Mouse (Mus musculus) C2C12 (cell line): ENCODE data around the gene Slc24a4. TPM values are rescaled to one million over a fixed set of nuclear protein-coding genes. Genes with fewer than 3 reads are reported as not detected.

Experiments used
- H3K27me3 ChIP-seq: one replicate; pipeline ENCODE4 v1.6.1; 2011; ENCODE audit not compliant: control insufficient read depth, insufficient read depth, insufficient read length
- H3K36me3 ChIP-seq: one replicate; pipeline ENCODE4 v1.6.1; 2011; ENCODE audit not compliant: control insufficient read depth, insufficient read depth
- H3K4me3 ChIP-seq: one replicate; pipeline ENCODE4 v1.5.1; 2011; ENCODE audit warnings: mild to moderate bottlenecking, control low read depth; ENCODE audit not compliant: poor library complexity, insufficient read depth, severe bottlenecking
- H3K79me2 ChIP-seq: one replicate; pipeline ENCODE4 v1.6.1; 2011; ENCODE audit not compliant: control insufficient read depth, insufficient read depth
- H3K79me3 ChIP-seq: one replicate; pipeline ENCODE4 v1.6.1; 2011; ENCODE audit warnings: low read depth, control low read depth
- H3ac ChIP-seq: one replicate; pipeline ENCODE3; 2011; ENCODE audit warnings: low read depth; ENCODE audit not compliant: control insufficient read depth, insufficient read length
- CEBPB ChIP-seq: IDR thresholded peaks from one replicate; pipeline ENCODE4 v1.6.1; 2011; ENCODE audit warnings: low read depth, mild to moderate bottlenecking, control low read depth, moderate library complexity
- CTCF ChIP-seq: IDR thresholded peaks from one replicate; pipeline ENCODE4 v1.5.1; 2011; ENCODE audit not compliant: control insufficient read depth, insufficient read depth, insufficient read length
- FOSL1 ChIP-seq: IDR thresholded peaks from one replicate; pipeline ENCODE4 v1.8.0; 2011; ENCODE audit warnings: mild to moderate bottlenecking, low read length; ENCODE audit not compliant: poor library complexity, insufficient read depth, severe bottlenecking
- MAX ChIP-seq: IDR thresholded peaks from one replicate; pipeline ENCODE4 v1.6.1; 2011; ENCODE audit warnings: mild to moderate bottlenecking, control low read depth
- MYOD1 ChIP-seq: IDR thresholded peaks from one replicate; pipeline ENCODE4 v1.6.1; 2011; ENCODE audit warnings: low read depth; ENCODE audit not compliant: control insufficient read depth, insufficient read length
- MYOG ChIP-seq: IDR thresholded peaks from one replicate; pipeline ENCODE4 v1.6.1; 2011; ENCODE audit not compliant: control insufficient read depth, insufficient read length; ENCODE audit errors: extremely low read depth
- USF1 ChIP-seq: IDR thresholded peaks from one replicate; pipeline ENCODE4 v1.6.1; 2011; ENCODE audit warnings: low read depth, mild to moderate bottlenecking, control low read depth, moderate library complexity
- polyA plus RNA-seq: library from polyadenylated mRNA; unstranded; fragments of >200 nt; fragmentation: generic; extraction: Trizol; gene quantifications from one replicate; pipeline ENCODE4 v1.2.1, GENCODE M21; 2012; ENCODE audit warnings: missing spikeins

The Slc24a4 gene
- polyA plus RNA-seq, 1 experiment: not detected

- peaks cover 36% of the 10 kb centered on the region for H3K27me3 ChIP-seq
- no peak overlapping the region for H3ac ChIP-seq
- no peak overlapping the region for H3K4me3 ChIP-seq
- H3K36me3 ChIP-seq: no peaks in the 10 kb centered on the region
- H3K79me2 ChIP-seq: no peaks in the 10 kb centered on the region
- TF ChIP-seq FOSL1 (no peak), CEBPB (no peak), MAX (no peak), MYOD1 (no peak), CTCF (no peak), MYOG (no peak), USF1 (no peak)
- no peaks in the 10 kb centered on the region for H3K79me3 ChIP-seq
Measured at GRCm38 (mm10) chr12:102167302-102167701, 38.8 kb downstream of the Slc24a4 start.

- TF ChIP-seq USF1 (no peak), MAX (no peak), CTCF (no peak), MYOG (no peak), FOSL1 (no peak), CEBPB (no peak), MYOD1 (no peak)
- peaks cover 11% of the 10 kb centered on the region for H3K27me3 ChIP-seq
- no peaks in the 10 kb centered on the region for H3K79me3 ChIP-seq
Measured at GRCm38 (mm10) chr12:102172746-102173145, 44.2 kb downstream of the Slc24a4 start.

GRCm38 (mm10) chr12:102173345-102173744 is 44.8 kb downstream of the Slc24a4 start:
- no peak for TF ChIP-seq CEBPB
- no peak for TF ChIP-seq MAX
- TF ChIP-seq USF1: no peak
- TF ChIP-seq FOSL1: no peak
- no peak for TF ChIP-seq MYOD1
- no peak for TF ChIP-seq MYOG
- Histone ChIP-seq H3ac (no peak overlapping the region), H3K79me3 (no peaks in the 10 kb centered on the region), H3K79me2 (no peaks in the 10 kb centered on the region), H3K36me3 (no peaks in the 10 kb centered on the region), H3K4me3 (no peak overlapping the region), H3K27me3 (peaks cover 15% of the 10 kb centered on the region)

More at GRCm38 (mm10) chr12:102172746-102173145, 44.2 kb downstream of the Slc24a4 start:
- Histone ChIP-seq H3K4me3 (no peak overlapping the region), H3K79me2 (no peaks in the 10 kb centered on the region), H3ac (no peak overlapping the region), H3K36me3 (no peaks in the 10 kb centered on the region)

GRCm38 (mm10) chr12:102180371-102181074 is 52.0 kb downstream of the Slc24a4 start:
- no peaks in the 10 kb centered on the region for H3K36me3 ChIP-seq
- H3K79me3 ChIP-seq: no peaks in the 10 kb centered on the region
- peaks cover 28% of the 10 kb centered on the region for H3K27me3 ChIP-seq
- H3K79me2 ChIP-seq: no peaks in the 10 kb centered on the region
- no peak overlapping the region for H3K4me3 ChIP-seq
- TF ChIP-seq CTCF: no peak
- no peak for TF ChIP-seq MYOG
- no peak for TF ChIP-seq CEBPB
- H3ac ChIP-seq: no peak overlapping the region

- TF ChIP-seq CTCF (peak; percentile 51), USF1 (no peak)
- H3K79me3 ChIP-seq: no peaks in the 10 kb centered on the region
Measured at GRCm38 (mm10) chr12:102181799-102182357, 53.3 kb downstream of the Slc24a4 start.

GRCm38 (mm10) chr12:102182621-102183020 is 54.1 kb downstream of the Slc24a4 start:
- H3K27me3 ChIP-seq: peaks cover 26% of the 10 kb centered on the region
- H3K4me3 ChIP-seq: no peak overlapping the region
- H3K79me2 ChIP-seq: no peaks in the 10 kb centered on the region
- no peaks in the 10 kb centered on the region for H3K79me3 ChIP-seq
- H3ac ChIP-seq: no peak overlapping the region
- H3K36me3 ChIP-seq: no peaks in the 10 kb centered on the region
- TF ChIP-seq MYOG (no peak), USF1 (no peak), FOSL1 (no peak), CTCF (no peak), MAX (no peak), MYOD1 (no peak), CEBPB (no peak)

More at GRCm38 (mm10) chr12:102181799-102182357, 53.3 kb downstream of the Slc24a4 start:
- Histone ChIP-seq H3K4me3 (no peak overlapping the region), H3ac (no peak overlapping the region), H3K36me3 (no peaks in the 10 kb centered on the region), H3K27me3 (peaks cover 28% of the 10 kb centered on the region), H3K79me2 (no peaks in the 10 kb centered on the region)
